Mouse (Mus musculus): ENCODE measurements at regions not wholly inside any gene's neighbourhood (a gene's known extent, or its start where the extent isn't known, plus 50 kb on each side); places are given as distances from the start of the nearest gene placed in this dataset.

GRCm38 (mm10) chr5:141182442-141182841 lies 58.8 kb upstream of the Sdk1 start:
- TF ChIP-seq CTCF (IDR thresholded peaks at IDR 0.05; ENCODE audit: low read depth, low read length) (no peak), POLR2A (IDR thresholded peaks at IDR 0.05; ENCODE audit: insufficient read depth, low read length) (no peak), EP300 (IDR thresholded peaks at IDR 0.05; ENCODE audit: insufficient read depth, low read depth, low read length) (no peak)

All from ES-Bruce4 (cell line).